ENCODE assay signal across 19 mouse cellular contexts in genomic region chr12:3539605-3540004, GRCm38 (mm10).
"Had no signal": no experiment of that assay in that cellular context is flagged by ENCODE, and none has a peak within 500 bp of the region (broad histone marks: within the 10 kb centered on the region; RNA-seq: fewer than 3 reads in every experiment).

No protein-coding gene starts in this region.

- H3K9me3 ChIP-seq: limb, embryonic 12.5 days; limb, embryonic 15.5 days had no signal

- H3K27ac ChIP-seq: limb, embryonic 12.5 days; limb, embryonic 15.5 days; stomach, postnatal 0 days had no signal

- ATAC-seq: intestine, embryonic 16.5 days had no signal

- H3K4me3 ChIP-seq: limb, embryonic 12.5 days; limb, embryonic 15.5 days had no signal

- H3K9ac ChIP-seq: limb, embryonic 12.5 days; limb, embryonic 15.5 days had no signal

- H3K4me1 ChIP-seq: limb, embryonic 12.5 days had no signal

- H3K27me3 ChIP-seq: limb, embryonic 12.5 days; limb, embryonic 15.5 days had no signal

- DNase-seq: kidney, adult 18-20 months; kidney, adult 9 months; kidney, postnatal 14 days; kidney, postnatal 4 days; left cerebral cortex, postnatal 4 days; lung, adult 2 months; lung, postnatal 14 days; lung, postnatal 4 days; midbrain, embryonic 14.5 days; right cerebral cortex, postnatal 14 days; right cerebral cortex, postnatal 4 days; thymus, adult 2 months; thymus, postnatal 14 days; thymus, postnatal 4 days had no signal

- H3K36me3 ChIP-seq: limb, embryonic 12.5 days; limb, embryonic 15.5 days had no signal

- H3K4me2 ChIP-seq: limb, embryonic 12.5 days; limb, embryonic 15.5 days; midbrain, embryonic 11.5 days had no signal
